Mouse (Mus musculus): Measurements from ENCODE around the gene Slc16a11.

GRCm38 (mm10) chr11:70191188-70191587 lies 21.4 kb upstream of the Slc16a11 start:
- TF ChIP-seq CTCF (IDR thresholded peaks at IDR 0.05; ENCODE audit: low read depth, low read length), result no peak
- TF ChIP-seq POLR2A (IDR thresholded peaks at IDR 0.05; ENCODE audit: extremely low read depth, insufficient read depth, low read length), result no peak
